Mouse (Mus musculus): Measurements from ENCODE around the gene Nav2.

Nav2 gene

GRCm38 (mm10) chr7:49283507-49284361 lies 375.2 kb downstream of the Nav2 start:
- no peak for DNase-seq (ENCODE audit: low read depth)

DNA sequence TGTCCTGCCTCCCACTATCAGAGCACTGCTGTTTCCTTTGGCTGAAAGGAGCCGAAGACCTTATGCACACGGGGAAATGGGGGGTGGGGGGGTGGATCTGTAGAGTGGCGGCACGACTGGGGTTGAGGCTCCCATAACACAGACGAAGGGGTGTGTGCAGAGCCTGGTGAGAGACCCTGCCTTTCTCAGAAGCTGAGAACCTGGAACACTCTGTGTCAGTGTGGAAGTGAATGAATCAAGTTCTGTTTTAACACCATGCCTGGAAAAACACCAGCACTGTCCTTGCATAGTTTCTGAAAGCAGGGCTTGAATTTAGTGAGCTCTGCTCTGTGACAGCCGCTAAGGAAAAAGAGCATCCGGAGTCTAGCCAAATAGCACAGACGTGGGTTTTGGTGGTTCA lies 379.7 kb downstream of the Nav2 start:
- DNase-seq (ENCODE audit: low read depth), result no peak

GRCm38 (mm10) chr7:49290308-49290707 lies 381.8 kb downstream of the Nav2 start:
- no peak for DNase-seq (ENCODE audit: low read depth)

DNA sequence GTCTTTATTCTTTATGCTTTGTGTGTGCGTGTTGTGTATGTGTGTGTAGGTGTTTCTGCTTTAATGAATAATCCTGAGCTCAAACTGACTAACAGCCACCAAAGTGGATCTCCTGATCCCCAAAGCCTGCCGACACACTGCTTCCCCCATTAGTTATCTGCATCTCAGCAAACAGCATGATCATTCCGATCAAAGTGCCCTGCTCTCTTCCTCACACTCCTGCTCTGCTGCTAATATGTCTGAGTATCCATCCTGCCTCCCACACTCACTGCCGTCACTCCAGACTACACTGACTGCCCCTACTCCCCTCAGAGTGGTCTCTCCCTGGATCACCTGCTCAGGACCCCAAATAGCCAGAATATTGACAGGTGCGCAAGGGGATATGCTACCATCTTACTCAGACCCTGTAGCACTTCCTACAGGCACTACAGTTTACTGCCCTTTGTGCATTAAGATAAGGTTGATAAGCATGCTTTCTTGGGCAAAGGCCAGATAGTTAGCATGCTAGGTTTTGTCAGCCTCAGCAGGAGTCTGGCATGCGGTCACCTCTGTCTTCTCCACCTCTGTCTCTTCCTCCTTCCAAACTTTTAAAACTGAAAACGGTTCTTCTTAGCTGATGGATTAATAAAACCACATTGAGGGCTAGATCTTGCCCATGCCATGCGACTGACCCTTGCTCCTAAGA lies 382.8 kb downstream of the Nav2 start:
- DNase-seq (ENCODE audit: low read depth), result no peak

DNA sequence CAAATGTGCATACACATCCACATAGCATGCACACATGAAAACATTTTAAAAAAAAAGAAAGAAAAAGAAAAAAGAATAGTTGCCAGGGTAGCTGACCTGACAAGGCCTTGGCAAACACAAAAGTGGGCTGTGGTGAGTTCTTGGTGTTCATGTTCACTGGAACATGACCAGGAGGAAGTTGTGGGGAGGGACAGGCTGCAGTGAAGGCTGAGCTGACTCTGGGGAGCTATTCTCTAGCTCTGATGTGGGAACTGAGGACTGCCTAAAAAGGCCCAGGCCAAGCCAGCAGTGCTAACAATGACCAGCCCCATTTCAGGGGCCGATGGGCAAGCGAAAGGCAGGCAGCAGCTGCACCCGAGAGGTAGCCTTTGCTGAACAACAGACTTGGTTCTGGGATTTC lies 388.6 kb downstream of the Nav2 start:
- DNase-seq (ENCODE audit: low read depth), result no peak

GRCm38 (mm10) chr7:49298431-49298839 lies 389.9 kb downstream of the Nav2 start:
- no peak for DNase-seq (ENCODE audit: low read depth)

- no peak for DNase-seq (ENCODE audit: low read depth)
Measured at GRCm38 (mm10) chr7:49301487-49301886, 393.0 kb downstream of the Nav2 start.

DNA sequence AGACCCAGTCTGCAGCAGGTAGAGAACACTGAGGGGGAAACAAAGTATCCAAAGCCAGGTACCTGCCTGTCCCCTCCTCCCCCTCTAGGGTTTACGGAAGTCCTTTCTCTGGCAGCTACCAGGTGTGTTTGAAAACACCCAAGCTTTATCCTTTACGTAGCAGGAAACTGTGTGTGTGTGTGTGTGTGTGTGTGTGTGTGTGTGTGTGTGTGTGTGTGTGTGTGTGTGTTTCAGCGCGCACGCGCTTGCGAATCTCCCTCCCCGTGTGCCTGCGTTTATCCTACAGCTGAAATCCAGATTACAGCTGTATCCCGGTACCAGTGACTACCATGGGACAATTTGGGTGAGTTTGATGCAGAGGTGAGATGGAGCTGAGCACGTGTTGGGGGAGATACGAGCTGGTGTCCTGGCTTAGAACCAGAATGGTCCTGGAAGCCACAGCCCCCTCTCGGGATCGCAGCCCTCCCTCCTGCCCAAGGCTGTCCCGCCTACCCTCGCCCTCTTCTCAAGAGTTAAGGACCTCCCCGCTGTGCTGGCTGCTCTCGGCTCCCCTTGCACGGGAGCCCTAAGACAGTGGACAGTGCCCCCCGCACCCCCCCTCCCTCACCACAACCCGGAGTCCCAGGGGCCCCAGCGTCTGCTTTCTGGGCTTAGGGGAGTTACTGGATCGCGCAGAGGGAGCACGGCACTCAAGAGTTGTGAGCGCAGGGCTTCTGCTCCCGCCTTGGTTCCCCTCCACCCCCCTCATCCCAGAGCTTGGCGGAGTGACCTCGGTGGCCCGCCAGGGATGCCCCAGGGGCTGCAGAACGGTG lies 395.3 kb downstream of the Nav2 start:
- DNase-seq (ENCODE audit: low read depth), result peak; percentile 5

- DNase-seq (ENCODE audit: low read depth), result peak; percentile 4
Measured at GRCm38 (mm10) chr7:49307717-49308116, 399.2 kb downstream of the Nav2 start.

- no peak for DNase-seq (ENCODE audit: low read depth)
Measured at GRCm38 (mm10) chr7:49309746-49310145, 401.2 kb downstream of the Nav2 start.

- no peak for DNase-seq (ENCODE audit: low read depth)
Measured at GRCm38 (mm10) chr7:49313945-49314344, 405.4 kb downstream of the Nav2 start.

DNA sequence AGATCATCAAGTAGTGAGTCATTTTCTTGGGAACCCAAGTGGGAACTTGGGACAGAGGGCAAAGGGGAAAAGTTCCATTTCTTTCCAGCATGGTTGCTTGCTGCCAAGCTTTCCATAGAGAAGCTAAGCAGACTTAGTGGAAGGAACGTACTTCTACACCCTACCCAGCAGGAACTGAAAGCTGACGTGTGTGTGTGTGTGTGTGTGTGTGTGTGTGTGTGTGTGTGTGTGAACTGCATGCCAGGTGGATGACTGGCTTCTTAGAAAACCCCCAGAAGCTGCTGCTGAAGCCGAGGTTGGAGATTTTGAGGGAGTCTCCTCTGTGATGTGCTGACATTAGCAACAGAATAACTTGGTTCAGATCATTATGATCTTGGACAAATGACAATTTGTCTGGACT lies 406.5 kb downstream of the Nav2 start:
- no peak for DNase-seq (ENCODE audit: low read depth)

DNA sequence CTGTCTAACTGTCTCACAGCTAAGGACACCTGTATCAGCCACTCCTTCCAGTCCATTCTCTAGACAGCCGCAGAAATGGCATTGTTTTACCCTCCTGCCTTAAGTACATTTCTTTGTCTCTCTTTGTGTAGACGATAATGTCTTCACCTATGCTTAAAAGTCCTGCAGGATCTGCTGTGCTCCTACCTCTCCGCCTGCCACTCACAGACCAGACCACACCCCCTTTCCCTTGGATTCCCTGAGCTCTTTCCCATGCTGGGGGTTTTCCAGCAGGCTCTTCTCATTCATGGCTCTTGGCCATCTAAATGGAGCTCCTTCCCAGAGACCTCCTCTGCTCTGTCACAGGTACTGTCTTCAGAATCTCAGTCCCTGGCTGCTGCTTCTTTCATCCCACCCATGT lies 408.1 kb downstream of the Nav2 start:
- DNase-seq (ENCODE audit: low read depth), result no peak

DNA sequence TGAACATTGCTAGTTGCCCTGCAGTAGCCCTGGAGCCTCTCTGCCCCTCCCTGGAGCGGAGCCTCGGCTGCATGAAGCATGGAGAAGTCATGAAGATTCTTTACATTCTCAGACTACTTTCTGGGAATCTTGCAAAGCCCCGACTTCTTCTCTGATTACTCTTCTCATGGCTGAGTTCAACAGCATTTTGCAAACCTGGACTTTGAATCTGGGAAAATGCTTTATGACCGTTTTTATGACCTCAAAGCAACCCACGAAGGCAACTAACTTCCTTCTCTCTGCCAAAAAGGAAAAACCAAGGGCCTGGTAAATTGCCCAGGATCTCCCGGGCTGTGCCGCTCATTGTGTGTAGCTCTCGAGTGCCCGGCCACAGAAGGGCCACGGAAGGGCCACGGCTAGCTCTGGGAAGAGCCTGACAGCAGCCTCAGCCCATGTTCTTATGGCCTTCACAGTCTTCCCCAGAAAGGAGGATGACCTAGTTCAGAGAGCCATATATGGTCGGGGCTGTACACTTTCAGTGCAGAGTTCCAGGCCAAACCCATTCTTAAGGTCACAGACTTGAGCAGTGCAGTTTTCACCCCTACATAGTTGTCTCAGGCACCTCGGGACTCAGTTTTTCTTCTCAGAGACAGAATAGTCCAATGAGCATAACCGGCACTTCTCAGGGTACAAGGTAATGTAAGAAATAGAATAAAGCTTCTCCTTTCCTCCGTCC lies 409.8 kb downstream of the Nav2 start:
- DNase-seq (ENCODE audit: low read depth), result no peak

GRCm38 (mm10) chr7:49318898-49319293 lies 410.4 kb downstream of the Nav2 start:
- no peak for DNase-seq (ENCODE audit: low read depth)

DNA sequence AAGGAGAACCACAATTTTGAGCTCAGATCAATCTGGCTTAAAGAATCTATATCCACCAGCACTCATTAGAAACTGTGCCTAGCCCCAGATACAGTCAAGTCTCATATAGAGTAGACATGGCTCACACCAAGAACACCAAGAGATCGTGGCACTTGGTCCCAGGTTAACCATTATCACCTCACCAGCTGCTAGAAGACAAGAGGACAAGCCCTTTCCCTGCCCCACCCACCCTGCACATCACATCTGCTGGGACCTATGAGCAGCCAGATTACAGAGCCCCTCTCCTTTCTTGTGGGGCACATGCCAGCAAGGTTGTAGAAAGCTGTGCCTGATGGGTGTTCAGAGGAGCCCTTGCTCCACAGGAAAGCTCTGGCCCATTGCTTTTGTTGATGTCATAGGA lies 411.5 kb downstream of the Nav2 start:
- DNase-seq (ENCODE audit: low read depth), result no peak

- DNase-seq (ENCODE audit: low read depth), result no peak
Measured at GRCm38 (mm10) chr7:49321124-49321531, 412.6 kb downstream of the Nav2 start.

- DNase-seq (ENCODE audit: low read depth), result no peak
Measured at GRCm38 (mm10) chr7:49322179-49322578, 413.7 kb downstream of the Nav2 start.

- peak; percentile 7 for DNase-seq (ENCODE audit: low read depth)
Measured at GRCm38 (mm10) chr7:49324575-49324974, 416.1 kb downstream of the Nav2 start.

- no peak for DNase-seq (ENCODE audit: low read depth)
Measured at GRCm38 (mm10) chr7:49326136-49326722, 417.7 kb downstream of the Nav2 start.

DNA sequence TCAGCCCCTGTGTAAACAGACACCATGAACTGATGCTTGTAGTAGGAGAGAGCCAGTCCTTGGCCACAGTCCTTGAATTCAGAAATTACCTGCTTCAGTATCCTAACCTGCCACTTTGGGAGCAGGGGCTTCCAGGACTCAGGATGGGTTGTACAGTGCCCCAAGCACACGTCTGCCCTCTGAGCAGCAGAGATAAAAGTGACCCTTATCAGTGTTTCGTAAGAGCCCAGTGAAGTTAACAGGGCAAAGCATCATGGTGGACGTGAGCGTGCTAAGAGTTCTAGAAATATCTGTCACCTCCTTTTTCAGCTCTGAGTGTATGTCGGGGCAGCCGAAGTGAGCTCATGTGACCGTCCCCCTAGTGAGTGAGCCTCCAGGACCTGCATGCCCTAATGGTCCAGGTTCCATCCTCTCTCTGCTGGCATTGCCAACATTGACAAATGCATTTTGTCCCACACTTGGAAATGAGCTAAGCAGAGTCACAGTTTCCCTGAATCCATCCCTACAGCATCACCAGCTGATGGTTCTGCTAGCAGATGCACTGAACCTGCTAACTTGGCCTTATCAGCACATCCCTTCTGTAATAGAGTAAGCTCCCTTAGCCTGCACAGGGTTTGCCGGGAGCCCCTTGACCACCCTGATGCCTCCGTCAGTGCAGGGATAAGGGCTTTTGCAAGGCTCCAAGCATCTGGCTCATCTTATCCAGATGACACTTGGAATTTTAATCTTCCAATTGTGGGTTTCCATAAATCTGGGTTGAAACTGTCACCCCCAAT lies 418.6 kb downstream of the Nav2 start:
- no peak for DNase-seq (ENCODE audit: low read depth)
